8 mouse cellular contexts compared by ENCODE assay signal in genomic region chr13:21171600-21172150, GRCm38 (mm10). TPM values are rescaled to one million over a fixed set of nuclear protein-coding genes. Genes with fewer than 3 reads are reported as not detected.
A peak's percentile ranks its signal among the peaks of the same experiment; 100 is the strongest.
DNase-seq lines count a peak whose midpoint lies in the region; ATAC-seq and TF ChIP-seq lines count a peak whose summit lies in the region.

No protein-coding gene starts in this region.

- H3K36me3 ChIP-seq in thymus, adult 2 months (ENCODE audit: control insufficient read depth, insufficient read depth, low read length): no peaks in the 10 kb centered on the region
- no peaks in the 10 kb centered on the region for H3K36me3 ChIP-seq in forebrain, embryonic 16.5 days (ENCODE audit: control insufficient read depth, insufficient read depth)
- H3K36me3 ChIP-seq in limb, embryonic 13.5 days: no peaks in the 10 kb centered on the region
- H3K36me3 ChIP-seq in neural tube, embryonic 12.5 days: no peaks in the 10 kb centered on the region

- H3K4me2 ChIP-seq in forebrain, embryonic 16.5 days (ENCODE audit: low read length): peak overlapping the region; percentile 68
- peak overlapping the region; percentile 69 for H3K4me2 ChIP-seq in limb, embryonic 13.5 days (replicated peaks)
- H3K4me2 ChIP-seq in neural tube, embryonic 12.5 days (replicated peaks): peak overlapping the region; percentile 65

- no peaks in the 10 kb centered on the region for H3K9me3 ChIP-seq in forebrain, embryonic 16.5 days (ENCODE audit: control insufficient read depth, low read length)
- no peaks in the 10 kb centered on the region for H3K9me3 ChIP-seq in limb, embryonic 13.5 days
- no peaks in the 10 kb centered on the region for H3K9me3 ChIP-seq in neural tube, embryonic 12.5 days

- WGBS in thymus, adult 2 months: 1% methylated on average over 12 of the region's 12 CpGs
- WGBS in forebrain, embryonic 16.5 days: under 1% methylated on average over 12 of the region's 12 CpGs
- whole genome bisulfite sequencing in limb, embryonic 13.5 days: under 1% methylated on average over 12 of the region's 12 CpGs
- under 1% methylated on average over 12 of the region's 12 CpGs for WGBS in neural tube, embryonic 12.5 days

- no peaks in the 10 kb centered on the region for H3K27me3 ChIP-seq in thymus, adult 2 months (ENCODE audit: control insufficient read depth, insufficient read depth, low read length)
- no peaks in the 10 kb centered on the region for H3K27me3 ChIP-seq in forebrain, embryonic 16.5 days (replicated peaks; ENCODE audit: control insufficient read depth, insufficient read depth, low read length)
- no peaks in the 10 kb centered on the region for H3K27me3 ChIP-seq in limb, embryonic 13.5 days
- H3K27me3 ChIP-seq in neural tube, embryonic 12.5 days (replicated peaks): no peaks in the 10 kb centered on the region

- TF ChIP-seq CTCF in thymus, adult 2 months (IDR thresholded peaks at IDR 0.05; ENCODE audit: borderline replicate concordance, control insufficient read depth, extremely low read depth, insufficient read depth, low read length, poor library complexity): no peak

- TF ChIP-seq POLR2A in thymus, adult 2 months (IDR thresholded peaks at IDR 0.05; ENCODE audit: control insufficient read depth, extremely low read depth, insufficient read depth, low read length, poor library complexity): no peak

- H3K4me1 ChIP-seq in thymus, adult 2 months (replicated peaks; ENCODE audit: control insufficient read depth, insufficient read depth, low read length): peaks cover 7% of the 10 kb centered on the region
- H3K4me1 ChIP-seq in forebrain, embryonic 16.5 days (replicated peaks; ENCODE audit: control insufficient read depth, insufficient read depth, low read length): peaks cover 20% of the 10 kb centered on the region
- peaks cover 19% of the 10 kb centered on the region for H3K4me1 ChIP-seq in limb, embryonic 13.5 days
- peaks cover 9% of the 10 kb centered on the region for H3K4me1 ChIP-seq in neural tube, embryonic 12.5 days

- ATAC-seq in forebrain, embryonic 16.5 days: peak; percentile 23; the same call in 1 of the 2 replicates
- no peak for ATAC-seq in limb, embryonic 13.5 days (ENCODE audit: low FRiP score, low read depth)
- peak; percentile 31; the same call in 1 of the 2 replicates for ATAC-seq in neural tube, embryonic 12.5 days (ENCODE audit: low FRiP score, low read depth)

- H3K4me3 ChIP-seq in thymus, adult 2 months (ENCODE audit: control insufficient read depth, insufficient read depth, low read length): no peak overlapping the region
- H3K4me3 ChIP-seq in forebrain, embryonic 16.5 days (replicated peaks; ENCODE audit: low read length): peak overlapping the region; percentile 45
- peak overlapping the region; percentile 62 for H3K4me3 ChIP-seq in limb, embryonic 13.5 days
- H3K4me3 ChIP-seq in neural tube, embryonic 12.5 days: peak overlapping the region; percentile 47

- H3K9ac ChIP-seq in forebrain, embryonic 16.5 days (replicated peaks; ENCODE audit: low read depth, low read length): peak overlapping the region; percentile 36
- peak overlapping the region; percentile 39; the same call in 1 of the 2 replicates for H3K9ac ChIP-seq in limb, embryonic 13.5 days
- peak overlapping the region; percentile 35; the same call in 1 of the 2 replicates for H3K9ac ChIP-seq in neural tube, embryonic 12.5 days

- H3K27ac ChIP-seq in thymus, adult 2 months (ENCODE audit: control insufficient read depth, insufficient read depth, low read length): no peak overlapping the region
- no peak overlapping the region for H3K27ac ChIP-seq in forebrain, embryonic 16.5 days (ENCODE audit: low read length)
- H3K27ac ChIP-seq in limb, embryonic 13.5 days: no peak overlapping the region
- no peak overlapping the region for H3K27ac ChIP-seq in neural tube, embryonic 12.5 days

- DNase-seq in adrenal gland, postnatal 10 days: peak; percentile 39
- no peak for DNase-seq in adrenal gland, adult 8-10 months
- DNase-seq in thymus, adult 2 months: peak; percentile 5
- DNase-seq in thymus, postnatal 36 days: no peak
- no peak for DNase-seq in gastrocnemius, adult 18-20 months (ENCODE audit: low spot score)

RNA-seq across cellular contexts. Expression of gene Trim27, which starts 7.6 kb away (rescaled TPM):
- total RNA-seq in adrenal gland, postnatal 10 days (2021): 10 to 100 TPM; 50.2 to 51.9 TPM
- 10 to 100 TPM; 46.8 to 54.3 (median 52.6) TPM for total RNA-seq in adrenal gland, adult 8-10 months (2022)
- polyA plus RNA-seq in thymus, adult 2 months (2012; rRNA removed): 131 and 200 TPM in 2 replicates
- polyA plus RNA-seq in forebrain, embryonic 16.5 days (2015; fragmentation: Nextera tagmentation; extraction: Ambion mirVana): 89.7 and 96.6 TPM in 2 replicates
- 139 and 140 TPM in 2 replicates for polyA plus RNA-seq in limb, embryonic 13.5 days (2015; fragmentation: Nextera tagmentation; extraction: Ambion mirVana)
- polyA plus RNA-seq in neural tube, embryonic 12.5 days (2016; fragmentation: Nextera tagmentation; extraction: Ambion mirVana): 124 and 125 TPM in 2 replicates
- 10 to 100 TPM; 21.0 to 22.0 TPM for total RNA-seq in gastrocnemius, adult 18-20 months (2021)

RNA-seq across cellular contexts. Expression of gene Olfr1368, which starts 26.0 kb away (rescaled TPM):
- not detected for total RNA-seq in adrenal gland, postnatal 10 days (2021)
- not detected for total RNA-seq in adrenal gland, adult 8-10 months (2022)
- not detected in 2 replicates for polyA plus RNA-seq in thymus, adult 2 months (2012; rRNA removed)
- polyA plus RNA-seq in forebrain, embryonic 16.5 days (2015; fragmentation: Nextera tagmentation; extraction: Ambion mirVana): not detected in 2 replicates
- not detected in 2 replicates for polyA plus RNA-seq in limb, embryonic 13.5 days (2015; fragmentation: Nextera tagmentation; extraction: Ambion mirVana)
- polyA plus RNA-seq in neural tube, embryonic 12.5 days (2016; fragmentation: Nextera tagmentation; extraction: Ambion mirVana): not detected in 2 replicates
- total RNA-seq in gastrocnemius, adult 18-20 months (2021): not detected

RNA-seq across cellular contexts. Expression of gene Olfr263, which starts 42.2 kb away (rescaled TPM):
- total RNA-seq in adrenal gland, postnatal 10 days (2021): not detected
- not detected for total RNA-seq in adrenal gland, adult 8-10 months (2022)
- polyA plus RNA-seq in thymus, adult 2 months (2012; rRNA removed): not detected in 2 replicates
- not detected in 2 replicates for polyA plus RNA-seq in forebrain, embryonic 16.5 days (2015; fragmentation: Nextera tagmentation; extraction: Ambion mirVana)
- not detected in 2 replicates for polyA plus RNA-seq in limb, embryonic 13.5 days (2015; fragmentation: Nextera tagmentation; extraction: Ambion mirVana)
- not detected in 2 replicates for polyA plus RNA-seq in neural tube, embryonic 12.5 days (2016; fragmentation: Nextera tagmentation; extraction: Ambion mirVana)
- total RNA-seq in gastrocnemius, adult 18-20 months (2021): not detected

Comparison
In these comparisons a context has a peak if more than half of its experiments do, and no peak if none do; other contexts are left out.
1. DNase-seq: peak in adrenal gland, postnatal 10 days (single experiment) and thymus, adult 2 months (single experiment); none in adrenal gland, adult 8-10 months (single experiment), thymus, postnatal 36 days (0 of 2) and gastrocnemius, adult 18-20 months (single experiment).
2. Peak in every context shown above with its lines, with median percentiles within 50 percentile points of each other: H3K4me2 ChIP-seq and H3K9ac ChIP-seq.